Mouse (Mus musculus): ENCODE data around the gene Fyco1. TPM values are rescaled to one million over a fixed set of nuclear protein-coding genes. Genes with fewer than 3 reads are reported as not detected.
"Not testable (repeated sequence)": the region's sequence is repeated elsewhere in the genome, so short reads cannot be mapped to it uniquely, and the experiment has no call there.

Fyco1 gene
- total RNA-seq, 2 experiments from 2014 or later = 16.6 to 17.5 TPM

DNA sequence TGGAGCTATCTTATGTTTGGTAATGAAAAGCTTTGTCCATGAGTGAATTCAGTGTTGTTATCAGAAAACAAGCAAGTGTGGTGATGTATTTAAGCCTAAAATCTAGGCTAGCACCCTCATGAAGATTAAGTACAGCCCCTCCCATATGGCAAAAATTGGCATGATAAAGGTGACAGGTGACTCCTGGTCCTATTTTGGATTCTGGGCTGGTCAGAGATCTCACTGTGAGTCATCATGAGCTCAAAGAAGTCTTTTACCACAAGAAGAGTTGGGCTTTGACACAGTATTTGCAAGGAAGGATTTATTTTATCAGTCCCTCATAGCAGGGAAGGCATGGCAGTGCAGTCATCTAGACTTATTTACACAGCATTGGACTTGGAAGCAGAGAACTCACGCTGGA, 35.7 kb downstream of the Fyco1 start:
- no peak for DNase-seq
- intact Hi-C loops (cut with DNase I) = no loop called here

GRCm38 (mm10) chr9:123815444-123815843, 36.3 kb downstream of the Fyco1 start:
- intact Hi-C loops (cut with DNase I) = no loop called here
- no peak for DNase-seq

DNA sequence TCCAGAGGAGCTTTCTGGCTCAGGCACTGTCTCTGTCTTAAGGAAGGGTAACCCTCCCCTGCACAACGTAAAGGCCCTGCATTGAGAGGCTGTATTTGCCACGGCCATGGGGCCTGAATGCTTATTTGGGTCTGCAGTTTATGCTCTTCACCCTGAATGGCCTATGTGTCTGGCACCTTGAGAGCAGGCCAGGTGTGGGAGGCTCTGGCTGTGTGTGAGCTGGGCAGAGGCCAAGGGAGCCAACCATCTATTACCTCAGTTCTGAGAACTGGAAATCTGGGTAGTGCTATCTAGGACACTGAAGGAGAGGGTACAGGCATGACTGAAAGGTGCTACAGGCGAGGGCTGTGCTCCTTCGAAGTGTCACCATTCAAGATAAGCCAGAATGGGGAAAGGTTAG, 36.9 kb downstream of the Fyco1 start:
- intact Hi-C loops (cut with DNase I) = no loop called here
- DNase-seq = no peak

DNA sequence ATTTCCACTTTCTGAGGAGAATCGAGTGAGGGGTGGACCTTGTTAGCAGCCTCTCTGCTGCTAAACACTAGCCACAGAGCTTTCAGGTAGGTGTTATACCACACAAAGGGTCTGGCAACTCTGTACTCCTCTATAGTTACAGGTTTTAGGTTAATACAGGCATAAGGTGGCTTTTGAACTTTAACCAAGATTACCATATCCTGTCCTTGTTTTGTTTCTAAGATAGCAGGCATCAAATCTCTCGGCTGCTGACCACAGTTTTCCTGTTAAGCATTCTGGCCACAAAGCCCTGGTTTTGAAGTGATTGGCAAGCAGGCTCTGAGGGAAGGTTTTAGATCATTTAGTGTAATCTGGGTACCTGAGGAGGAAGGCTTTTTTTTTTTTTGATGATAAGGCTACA, 37.4 kb downstream of the Fyco1 start:
- DNase-seq = no peak
- intact Hi-C loops (cut with DNase I) = no loop called here

- DNase-seq = no peak
- intact Hi-C loops (cut with DNase I) = no loop called here
Measured at GRCm38 (mm10) chr9:123811831-123812230, 39.9 kb downstream of the Fyco1 start.

GRCm38 (mm10) chr9:123808583-123808982, 43.1 kb downstream of the Fyco1 start:
- intact Hi-C loops (cut with DNase I) = no loop called here
- no peak for DNase-seq

- no peak for DNase-seq
- intact Hi-C loops (cut with DNase I) = no loop called here
Measured at GRCm38 (mm10) chr9:123806267-123806666, 45.4 kb downstream of the Fyco1 start, which contains the start of gene Cxcr6. Gene Cxcr6, plus strand, starts transcription at chr9:123806475.

GRCm38 (mm10) chr9:123805241-123805640, 46.5 kb downstream of the Fyco1 start:
- no peak for DNase-seq
- intact Hi-C loops (cut with DNase I) = no loop called here

DNA sequence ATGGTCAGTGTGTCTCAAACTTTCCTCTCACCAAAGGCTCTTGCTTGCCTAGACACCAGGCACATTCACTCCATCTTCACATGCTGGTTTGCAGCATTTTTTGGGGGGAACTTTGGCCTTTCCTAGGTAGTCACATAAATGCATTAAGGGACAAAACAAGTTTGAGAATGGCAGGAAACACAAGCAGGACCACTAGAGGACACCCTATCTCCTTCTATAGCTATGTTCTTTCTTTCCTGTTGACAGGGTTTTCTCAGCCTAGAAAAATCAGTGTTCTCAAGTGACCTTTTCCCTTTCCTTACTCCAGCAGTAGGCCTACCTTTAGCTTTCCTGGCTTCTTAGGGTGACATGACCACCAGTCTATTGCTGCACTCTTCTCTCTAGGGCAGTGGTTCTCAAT, 48.8 kb downstream of the Fyco1 start:
- no peak for DNase-seq
- intact Hi-C loops (cut with DNase I) = no loop called here

- no peak for DNase-seq
Measured at GRCm38 (mm10) chr9:123802421-123802820, 49.3 kb downstream of the Fyco1 start.

DNA sequence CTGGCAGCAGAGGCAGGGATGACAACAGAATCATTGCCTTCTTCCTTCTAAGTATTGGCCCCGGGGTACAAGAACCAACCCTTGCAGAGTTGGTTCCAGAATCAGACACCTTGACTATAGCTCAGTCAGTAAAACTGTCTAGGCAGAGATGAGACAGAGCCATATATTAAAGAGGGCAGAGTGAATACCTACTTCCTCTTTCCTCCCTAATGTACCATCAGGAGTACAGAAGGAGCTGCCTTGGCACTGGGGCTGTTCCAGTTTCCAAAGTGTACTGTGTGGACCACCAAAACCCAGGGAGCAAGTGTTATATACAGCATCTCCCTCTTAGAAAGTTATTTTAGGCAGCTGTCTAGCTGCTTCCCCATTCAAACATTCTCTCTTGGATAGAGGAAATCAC, 50.2 kb downstream of the Fyco1 start:
- no peak for DNase-seq
- intact Hi-C loops (cut with DNase I) = no loop called here

More at GRCm38 (mm10) chr9:123802421-123802820, 49.3 kb downstream of the Fyco1 start:
- intact Hi-C loops (cut with DNase I) = no loop called here

DNA sequence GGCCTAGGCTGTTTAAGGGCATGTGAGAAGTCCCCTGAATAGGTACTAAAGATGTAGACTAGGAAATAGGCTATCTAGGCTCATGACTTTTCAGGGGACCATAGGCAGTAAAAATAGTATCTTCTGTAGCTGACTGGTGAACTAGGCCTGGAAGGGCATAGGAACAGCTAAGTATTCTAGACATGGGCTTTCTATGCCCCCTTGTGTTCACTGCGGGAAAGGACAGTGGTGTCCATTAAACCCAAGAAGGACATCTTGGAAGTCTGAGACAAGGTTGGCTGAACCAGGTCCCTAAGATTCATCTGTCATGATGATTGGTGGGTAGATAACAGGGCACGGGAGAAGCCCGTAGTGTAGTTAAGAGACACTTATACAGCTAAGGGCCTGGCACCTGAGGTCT, 55.5 kb downstream of the Fyco1 start:
- DNase-seq = peak; percentile 35

DNA sequence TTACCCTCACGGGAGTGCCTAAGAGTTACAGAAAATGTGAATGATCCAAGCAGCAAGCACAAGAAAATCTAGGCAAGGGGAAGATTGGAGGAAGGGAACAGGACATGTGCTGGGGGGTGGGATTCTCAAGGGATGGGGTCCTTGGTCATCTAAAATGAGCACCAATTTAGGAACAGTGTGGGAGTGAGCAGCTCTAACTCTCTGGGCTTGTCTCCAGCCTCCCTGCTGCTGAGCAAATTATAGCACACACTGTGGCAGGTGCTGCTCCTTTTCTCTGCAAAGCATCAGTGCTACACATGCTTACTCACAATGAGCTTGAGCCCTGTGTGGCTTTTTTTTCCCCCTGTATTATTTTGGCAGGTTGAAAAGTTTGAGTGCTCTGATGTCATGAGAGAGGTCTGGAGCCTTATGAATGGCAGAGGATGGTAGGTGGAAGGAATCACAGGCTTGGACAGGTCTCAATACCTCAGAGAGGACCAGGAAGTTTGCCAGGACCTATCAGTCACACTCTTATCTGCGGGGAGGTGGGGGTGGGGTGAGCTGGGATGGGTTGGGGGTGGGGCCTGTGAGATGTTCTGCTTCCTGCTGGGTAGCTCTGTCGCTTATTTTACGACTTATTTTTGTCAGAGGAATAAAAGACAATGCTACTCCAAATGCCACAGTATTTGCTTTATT, 62.7 kb downstream of the Fyco1 start:
- no peak for DNase-seq
- intact Hi-C loops (cut with DNase I) = no loop called here

More for the DNA sequence above, 55.5 kb downstream of the Fyco1 start:
- intact Hi-C loops (cut with DNase I) = loop anchor here (10.0 kb wide), 1 partner anchor 161 kb away; the partner anchor contains the start of gene Slc6a20b

DNA sequence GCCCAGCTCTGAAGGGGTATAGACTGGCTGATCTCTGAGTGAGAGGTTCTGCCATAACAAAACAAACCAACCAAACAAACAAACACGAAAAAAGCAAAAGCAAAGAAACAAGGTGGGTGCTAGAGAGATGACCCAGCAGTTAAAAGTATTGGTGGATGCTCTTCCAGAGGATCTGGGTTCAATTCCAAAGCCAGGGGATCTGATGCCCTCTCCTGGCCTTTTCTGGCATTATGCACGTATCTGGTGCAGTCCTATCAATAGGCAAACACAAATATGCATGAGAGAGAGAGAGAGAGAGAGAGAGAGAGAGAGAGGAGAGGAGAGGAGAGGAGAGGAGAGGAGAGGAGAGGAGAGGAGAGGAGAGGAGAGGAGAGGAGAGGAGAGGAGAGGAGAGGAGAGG, 78.4 kb downstream of the Fyco1 start:
- intact Hi-C loops (cut with DNase I); DNase-seq: not testable (repeated sequence)

DNA sequence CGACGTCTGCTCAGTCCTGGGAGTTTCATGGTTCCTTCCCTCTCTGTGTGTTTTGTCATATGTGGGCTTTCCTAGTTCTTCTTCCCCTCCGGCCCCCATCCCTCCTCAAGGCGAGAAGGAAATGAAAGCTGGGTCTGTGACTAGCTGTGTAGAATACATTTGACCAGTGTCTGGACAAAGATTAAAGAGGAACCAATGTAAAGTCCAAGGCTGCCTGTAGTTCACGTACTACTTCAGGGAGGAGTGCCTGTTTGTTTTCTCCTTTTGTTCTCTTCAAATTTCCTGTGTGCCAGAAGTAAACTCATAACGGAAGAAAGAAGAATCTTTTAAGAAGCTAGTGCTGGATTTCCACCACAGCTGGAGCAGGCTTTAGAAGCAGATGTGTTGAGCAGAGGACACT, 82.2 kb downstream of the Fyco1 start:
- intact Hi-C loops (cut with DNase I) = no loop called here
- no peak for DNase-seq

DNA sequence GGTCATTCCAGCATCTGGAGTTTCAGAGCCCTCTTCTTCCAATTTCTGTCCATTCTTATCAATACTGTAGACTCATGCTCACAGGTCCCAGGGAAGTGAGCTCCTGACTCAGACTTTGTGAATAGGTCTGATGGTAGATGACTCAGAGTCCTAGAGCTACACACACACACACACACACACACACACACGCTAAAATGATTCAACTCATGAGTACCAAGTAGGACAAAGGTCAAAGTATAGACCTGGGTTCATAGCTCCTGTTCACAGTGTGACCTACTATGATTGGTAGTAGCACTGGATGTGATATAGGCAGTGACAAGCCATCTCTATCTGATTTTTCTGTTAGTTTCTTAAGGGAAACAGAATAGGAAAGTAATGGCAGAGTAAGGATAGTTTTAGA, 83.3 kb downstream of the Fyco1 start:
- no peak for DNase-seq
- intact Hi-C loops (cut with DNase I) = no loop called here

DNA sequence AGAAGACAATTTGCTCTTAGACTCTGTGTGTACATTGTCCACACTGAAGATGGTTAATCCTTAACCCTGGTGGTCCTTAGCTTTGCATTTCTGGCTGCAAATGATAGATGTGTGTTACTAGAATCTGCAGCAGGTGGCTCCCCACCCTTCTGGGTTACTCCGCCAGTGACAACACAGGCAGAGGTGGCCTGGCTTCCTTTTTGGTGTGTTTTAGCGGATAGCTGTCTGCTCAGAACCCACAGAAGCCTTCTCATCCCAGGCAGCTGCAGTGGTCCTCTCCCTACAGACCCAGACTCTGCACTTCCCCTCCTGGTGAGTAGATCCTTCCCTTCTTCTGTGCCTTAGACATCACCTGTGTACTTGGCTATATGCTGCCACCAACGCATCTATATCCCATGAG, 84.7 kb downstream of the Fyco1 start:
- DNase-seq = no peak
- intact Hi-C loops (cut with DNase I) = no loop called here

DNA sequence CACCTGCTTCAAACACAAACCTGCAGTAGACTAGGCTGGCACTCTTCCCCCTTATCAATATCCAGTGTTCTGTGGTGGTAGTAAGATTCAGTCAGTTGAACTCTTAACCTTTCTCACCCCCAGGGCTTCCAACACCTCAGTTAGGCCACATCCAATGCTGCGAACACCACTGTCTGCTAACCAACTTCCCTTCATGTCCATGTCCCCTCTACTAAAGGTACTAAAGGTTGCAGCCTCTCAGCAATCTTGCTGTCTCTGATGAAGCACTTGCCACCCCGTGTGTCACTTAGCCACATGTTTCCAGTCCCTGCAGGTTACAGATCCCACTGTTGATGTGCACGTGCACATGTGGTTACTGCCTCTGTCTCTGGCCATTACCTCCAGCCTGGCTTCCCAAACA, 87.9 kb downstream of the Fyco1 start:
- intact Hi-C loops (cut with DNase I) = no loop called here
- no peak for DNase-seq

GRCm38 (mm10) chr9:123762886-123763285, 88.8 kb downstream of the Fyco1 start:
- DNase-seq = no peak
- intact Hi-C loops (cut with DNase I) = no loop called here

- intact Hi-C loops (cut with DNase I) = no loop called here
- no peak for DNase-seq
Measured at GRCm38 (mm10) chr9:123760806-123761205, 90.9 kb downstream of the Fyco1 start.

DNA sequence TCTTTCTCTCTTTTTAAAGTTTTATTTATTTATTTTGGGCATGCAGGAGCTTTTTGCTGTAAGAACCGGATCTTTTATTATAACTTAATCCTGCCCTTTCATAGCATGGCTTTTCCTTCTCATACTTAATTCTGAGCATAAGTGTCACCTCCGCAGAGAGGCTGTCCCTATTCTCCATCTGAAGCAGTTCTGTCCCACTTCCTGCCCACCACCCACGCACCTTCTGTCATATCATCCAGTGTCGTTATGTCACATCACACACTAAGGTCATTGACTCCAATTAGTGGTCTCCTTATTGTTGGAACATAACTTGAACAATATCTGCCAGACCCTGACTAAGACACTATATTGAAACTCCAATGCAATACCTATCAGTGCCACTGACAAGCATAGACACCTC, 93.1 kb downstream of the Fyco1 start:
- DNase-seq = no peak
- intact Hi-C loops (cut with DNase I) = no loop called here

GRCm38 (mm10) chr9:123758156-123758555, 93.5 kb downstream of the Fyco1 start:
- no peak for DNase-seq
- intact Hi-C loops (cut with DNase I) = no loop called here

- intact Hi-C loops (cut with DNase I) = no loop called here
- DNase-seq = no peak
Measured at GRCm38 (mm10) chr9:123757326-123757725, 94.4 kb downstream of the Fyco1 start.
